Mouse (Mus musculus): Measurements from ENCODE around the gene Osbpl10.

DNA sequence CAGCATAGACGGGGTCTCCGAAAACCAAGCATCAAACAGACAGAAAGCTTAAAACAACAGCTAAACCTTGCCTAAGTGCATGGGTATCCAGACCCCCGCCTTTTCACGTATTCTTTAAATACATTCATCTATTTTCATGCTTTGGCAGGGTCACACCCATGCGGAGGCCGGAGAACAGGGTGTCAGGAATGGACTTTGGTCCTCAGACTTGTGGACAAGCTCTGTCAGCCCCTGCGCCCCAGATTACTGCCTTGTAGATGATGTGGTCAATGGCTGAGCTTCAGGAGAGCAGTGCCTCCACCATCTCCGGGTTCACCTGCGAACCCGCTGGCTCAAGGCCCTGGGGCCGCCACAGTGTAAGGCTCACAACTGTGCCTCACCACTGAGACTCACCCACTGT lies 23.0 kb upstream of the Osbpl10 start:
- no peak for TF ChIP-seq CTCF (IDR thresholded peaks at IDR 0.05; ENCODE audit: low read depth)
- TF ChIP-seq EP300 (IDR thresholded peaks at IDR 0.05; ENCODE audit: low read depth) = no peak

Measured in liver, postnatal 0 days (tissue).